Mouse (Mus musculus) induced T-regulatory cell, adult 2 months (primary cell): Measurements from ENCODE around the gene Olfr146.

ENCODE experiments used
- DNase-seq: peaks from one replicate; pipeline ENCODE4 v3.0.0-alpha.2; 2012; ENCODE audit warnings: low read depth

Gene Olfr146

DNA sequence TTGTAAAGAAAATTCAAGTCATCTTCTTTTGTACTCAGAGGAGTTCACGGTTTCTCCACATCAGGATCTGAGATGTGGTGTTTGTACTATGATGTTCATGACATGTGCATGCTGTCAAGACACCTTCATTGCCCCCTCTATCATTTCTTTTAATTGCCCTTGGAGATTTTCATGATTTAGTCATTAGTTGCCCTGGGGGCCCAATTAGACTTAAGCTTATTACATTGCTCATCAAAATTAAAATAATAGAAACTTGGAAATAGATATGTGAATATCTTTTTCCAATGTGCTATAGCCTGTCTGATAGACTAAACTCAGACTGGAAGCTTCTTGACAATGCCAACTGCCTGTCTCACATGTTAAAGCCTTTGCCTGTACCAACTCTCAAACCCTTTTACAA is at the start of gene Olfr146:
Olfr146 (minus strand) TSS at position 101 of the 400 bp plus-strand sequence.
- no peak for DNase-seq

DNA sequence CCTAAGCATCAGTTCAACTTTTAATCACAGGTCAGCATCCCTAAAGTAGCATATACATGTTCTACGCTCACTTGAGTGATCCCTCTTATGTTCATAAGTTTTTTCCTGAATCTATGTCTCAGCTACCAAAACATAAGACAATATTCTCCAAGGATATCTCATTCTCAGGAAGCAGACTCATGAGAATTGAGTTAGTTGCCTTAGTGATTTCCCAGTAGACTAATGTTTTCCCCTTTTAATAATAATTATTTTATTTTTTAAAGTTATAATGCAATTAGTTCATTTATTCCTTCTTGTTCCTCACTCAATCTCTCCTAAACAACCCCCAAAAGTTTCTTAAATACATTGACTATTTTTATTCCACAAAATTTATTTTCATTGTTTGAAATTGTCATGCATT is 41.7 kb upstream of the Olfr146 start, which contains the start of gene Olfr937:
Olfr937 (minus strand) TSS at position 101 of the 400 bp plus-strand sequence.
- DNase-seq, result no peak

DNA sequence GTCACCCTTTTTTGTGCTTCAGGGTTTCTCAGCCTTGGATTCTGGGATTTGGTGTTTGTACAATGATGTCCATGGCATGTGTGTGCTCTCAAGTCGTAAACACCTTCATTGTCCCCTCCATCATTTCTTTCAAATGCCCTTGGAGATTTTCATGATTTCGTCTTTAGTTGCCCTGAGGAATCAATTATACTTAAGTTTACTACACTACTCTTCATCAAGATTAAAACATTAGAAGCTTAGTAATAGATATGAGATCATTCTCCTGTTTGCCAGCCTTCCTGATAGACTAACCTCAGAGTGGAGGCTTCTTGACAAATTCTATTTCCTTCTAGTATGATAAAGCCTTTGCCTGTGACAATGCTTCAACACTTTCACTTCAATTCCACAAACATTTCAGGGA is 23.6 kb downstream of the Olfr146 start, which contains the start of gene Olfr935:
Olfr935 (minus strand) TSS at position 101 of the 400 bp plus-strand sequence.
- no peak for DNase-seq

DNA sequence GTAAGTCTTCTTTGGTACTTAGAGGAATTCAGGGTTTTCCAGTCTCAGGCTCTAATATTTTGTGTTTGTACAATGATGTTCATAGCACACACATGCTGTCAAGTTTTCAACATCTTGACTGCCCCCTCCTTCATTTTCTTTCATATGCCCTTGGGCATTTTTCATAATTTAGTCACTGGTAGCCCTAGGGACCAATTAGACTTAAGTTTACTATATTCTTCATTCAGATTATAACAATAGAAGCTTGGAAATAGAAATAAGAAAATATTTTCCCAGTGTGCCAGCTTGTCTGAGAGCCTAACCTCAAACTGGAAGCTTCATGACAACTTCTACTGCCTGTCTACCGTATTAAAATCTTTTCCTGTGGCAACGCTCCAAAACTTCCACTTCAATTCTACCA is 35.0 kb downstream of the Olfr146 start, which contains the start of gene Olfr934:
Olfr934 (minus strand) TSS at position 101 of the 400 bp plus-strand sequence.
- DNase-seq, result no peak

DNA sequence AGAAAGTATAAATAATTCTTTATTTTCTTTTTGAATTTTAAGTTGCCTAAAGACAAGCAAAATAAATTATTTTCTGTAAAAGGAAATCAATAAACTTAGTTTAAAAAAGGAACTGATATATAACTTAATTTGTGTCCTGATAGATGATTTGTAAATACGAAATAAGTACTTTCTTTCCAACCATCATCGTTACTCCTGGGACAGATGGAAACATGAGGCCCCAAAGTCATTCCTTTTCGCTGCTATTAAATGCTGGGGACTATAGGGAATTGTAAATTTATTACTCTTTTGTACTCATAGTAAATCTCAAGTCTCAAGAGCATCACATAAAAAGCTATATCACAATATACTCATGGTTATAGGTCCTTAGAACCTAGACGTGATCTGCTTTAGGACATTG is 51.2 kb downstream of the Olfr146 start, which contains the start of gene Olfr933:
Olfr933 (plus strand) TSS at position 301 of the 400 bp plus-strand sequence.
- DNase-seq, result no peak
